Mouse (Mus musculus) small intestine, adult 2 months (tissue): ENCODE results near the gene Cep295nl. TPM values are rescaled to one million over a fixed set of nuclear protein-coding genes. Genes with fewer than 3 reads are reported as not detected.
A peak's percentile ranks its signal among the peaks of the same experiment; 100 is the strongest.
"Not testable (repeated sequence)": the region's sequence is repeated elsewhere in the genome, so short reads cannot be mapped to it uniquely, and the experiment has no call there.

ENCODE experiments used
- H3K27ac ChIP-seq: fragments of 200-500 bp; 2 replicates; pipeline ENCODE4 v1.5.1; 2012; ENCODE audit warnings: low read depth, low read length, control low read depth, inconsistent platforms; ENCODE audit not compliant: insufficient read depth
- H3K27me3 ChIP-seq: fragments of 200-500 bp; 2 replicates; pipeline ENCODE4 v1.6.1; 2012; ENCODE audit warnings: mild to moderate bottlenecking, moderate library complexity, low read length, inconsistent platforms; ENCODE audit not compliant: control insufficient read depth, insufficient read depth
- H3K36me3 ChIP-seq: fragments of 200-500 bp; 2 replicates; pipeline ENCODE4 v1.6.1; 2012; ENCODE audit warnings: mild to moderate bottlenecking, low read length, control low read depth, inconsistent platforms; ENCODE audit not compliant: control insufficient read depth, insufficient read depth
- H3K4me1 ChIP-seq: fragments of 200-500 bp; 2 replicates; pipeline ENCODE4 v1.6.1; 2012; ENCODE audit warnings: low read length, inconsistent platforms, mixed read lengths; ENCODE audit not compliant: control insufficient read depth, insufficient read depth, insufficient read length
- H3K4me3 ChIP-seq: fragments of 200-500 bp; 2 replicates; pipeline ENCODE4 v1.5.1; 2012; ENCODE audit warnings: low read depth, mild to moderate bottlenecking, control low read depth, inconsistent platforms, low read length, moderate library complexity
- CTCF ChIP-seq: fragments of 200-500 bp; IDR thresholded peaks from 2 replicates; pipeline ENCODE4 v1.5.1; 2012; ENCODE audit warnings: low read depth, mild to moderate bottlenecking, control low read depth, inconsistent platforms, low read length, moderate library complexity, mixed read lengths; ENCODE audit not compliant: insufficient replicate concordance, insufficient read length; ENCODE audit errors: extremely low read depth
- POLR2A ChIP-seq: fragments of 200-500 bp; IDR thresholded peaks from 2 replicates; pipeline ENCODE4 v1.6.1; 2012; ENCODE audit warnings: low read depth, mild to moderate bottlenecking, control low read depth, inconsistent platforms, low read length, moderate library complexity
- WGBS: fragments of 180-500 bp; shearing (Covaris S2); methylation state at CpG from one replicate; pipeline ENCODE4 v1.1.7; 2018; 5-methylcytosine and 5-hydroxymethylcytosine counted together
- polyA plus RNA-seq: library from polyadenylated mRNA; depleted of rRNA; stranded (reverse); fragments of >200 nt; gene quantifications from 2 replicates; pipeline ENCODE4 v1.2.3, GENCODE M21; 2012

Cep295nl gene
- polyA plus RNA-seq, 1 experiment: not detected

- H3K27me3 ChIP-seq: no peaks in the 10 kb centered on the region
- no peak overlapping the region for H3K27ac ChIP-seq
- no peak overlapping the region for H3K4me3 ChIP-seq
- H3K36me3 ChIP-seq: no peaks in the 10 kb centered on the region
- H3K4me1 ChIP-seq: peaks cover 3% of the 10 kb centered on the region; the same call in 1 of the 2 replicates
- no peak for TF ChIP-seq POLR2A
- no peak for TF ChIP-seq CTCF
- WGBS: 39% methylated on average over 3 of the region's 3 CpGs
These were observed 19.7 kb downstream of the Cep295nl start for GRCm38 (mm10) chr11:118322647-118323046.

GRCm38 (mm10) chr11:118321971-118322370 lies 20.3 kb downstream of the Cep295nl start:
- Histone ChIP-seq H3K27me3 (no peaks in the 10 kb centered on the region), H3K27ac (no peak overlapping the region), H3K4me3 (no peak overlapping the region), H3K36me3 (no peaks in the 10 kb centered on the region), H3K4me1 (no peaks in the 10 kb centered on the region)
- 50% methylated on average over 4 of the region's 4 CpGs for WGBS
- TF ChIP-seq POLR2A (no peak), CTCF (no peak)

DNA sequence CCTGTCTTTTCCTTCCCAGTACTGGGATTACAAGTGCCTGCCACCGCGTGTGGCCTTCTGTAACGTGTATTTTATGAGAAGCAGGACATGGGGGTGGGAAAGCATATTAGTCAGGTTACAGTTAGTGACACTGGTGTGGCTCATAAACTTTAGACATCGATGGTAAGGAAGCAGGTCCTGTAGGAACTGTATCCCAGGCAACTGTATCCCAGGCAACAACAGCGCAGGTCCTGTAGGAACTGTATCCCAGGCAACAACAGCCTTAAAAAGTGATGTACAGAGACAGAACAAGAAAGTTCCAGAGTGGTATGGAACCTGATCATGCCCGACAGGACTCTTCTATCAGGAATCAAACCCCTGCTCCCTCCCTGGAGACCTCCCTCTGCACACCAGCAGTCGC lies 20.8 kb downstream of the Cep295nl start:
- H3K27me3 ChIP-seq: no peaks in the 10 kb centered on the region
- no peaks in the 10 kb centered on the region for H3K36me3 ChIP-seq
- H3K4me1 ChIP-seq: no peaks in the 10 kb centered on the region
- H3K4me3 ChIP-seq: no peak overlapping the region
- no peak overlapping the region for H3K27ac ChIP-seq
- WGBS: 84% methylated on average over 7 of the region's 7 CpGs
- TF ChIP-seq POLR2A (no peak), CTCF (no peak)

- WGBS: 57% methylated on average over 5 of the region's 5 CpGs
- Histone ChIP-seq H3K4me3 (no peak overlapping the region), H3K4me1 (no peaks in the 10 kb centered on the region)
These were observed 23.6 kb downstream of the Cep295nl start for GRCm38 (mm10) chr11:118318678-118319077.

DNA sequence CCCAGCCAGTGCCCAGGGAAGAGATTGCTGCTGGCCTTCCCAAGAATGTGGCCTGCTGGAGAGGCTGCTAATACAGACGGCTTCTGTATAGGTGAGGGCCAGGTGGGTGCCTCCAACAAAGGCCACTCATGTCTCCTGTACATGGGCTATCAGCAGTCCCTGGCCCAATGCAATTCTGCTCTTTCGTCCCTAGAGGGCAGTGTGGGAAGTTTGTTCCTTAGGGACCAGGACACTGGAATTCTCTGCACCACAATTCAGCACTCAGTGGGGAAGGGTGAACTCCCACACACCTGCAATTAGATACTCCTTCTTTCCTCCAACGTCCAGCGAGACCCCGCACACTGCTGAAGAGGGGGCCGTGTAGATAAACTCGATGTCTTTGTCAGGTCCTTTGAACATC lies 25.2 kb downstream of the Cep295nl start:
- WGBS: 17% methylated on average over 7 of the region's 7 CpGs
- Histone ChIP-seq H3K27me3 (no peaks in the 10 kb centered on the region), H3K4me1 (no peaks in the 10 kb centered on the region), H3K27ac (no peak overlapping the region), H3K36me3 (no peaks in the 10 kb centered on the region), H3K4me3 (no peak overlapping the region)
- TF ChIP-seq CTCF (peak; percentile 78; the same call in 1 of the 2 replicates), POLR2A (no peak)

More at GRCm38 (mm10) chr11:118318678-118319077, 23.6 kb downstream of the Cep295nl start:
- Histone ChIP-seq H3K36me3 (no peaks in the 10 kb centered on the region), H3K27me3 (no peaks in the 10 kb centered on the region), H3K27ac (no peak overlapping the region)
- TF ChIP-seq POLR2A (no peak), CTCF (peak; percentile 60; the same call in 1 of the 2 replicates)

GRCm38 (mm10) chr11:118316231-118316806 lies 26.0 kb downstream of the Cep295nl start:
- Histone ChIP-seq H3K4me1 (no peaks in the 10 kb centered on the region), H3K36me3 (no peaks in the 10 kb centered on the region)

DNA sequence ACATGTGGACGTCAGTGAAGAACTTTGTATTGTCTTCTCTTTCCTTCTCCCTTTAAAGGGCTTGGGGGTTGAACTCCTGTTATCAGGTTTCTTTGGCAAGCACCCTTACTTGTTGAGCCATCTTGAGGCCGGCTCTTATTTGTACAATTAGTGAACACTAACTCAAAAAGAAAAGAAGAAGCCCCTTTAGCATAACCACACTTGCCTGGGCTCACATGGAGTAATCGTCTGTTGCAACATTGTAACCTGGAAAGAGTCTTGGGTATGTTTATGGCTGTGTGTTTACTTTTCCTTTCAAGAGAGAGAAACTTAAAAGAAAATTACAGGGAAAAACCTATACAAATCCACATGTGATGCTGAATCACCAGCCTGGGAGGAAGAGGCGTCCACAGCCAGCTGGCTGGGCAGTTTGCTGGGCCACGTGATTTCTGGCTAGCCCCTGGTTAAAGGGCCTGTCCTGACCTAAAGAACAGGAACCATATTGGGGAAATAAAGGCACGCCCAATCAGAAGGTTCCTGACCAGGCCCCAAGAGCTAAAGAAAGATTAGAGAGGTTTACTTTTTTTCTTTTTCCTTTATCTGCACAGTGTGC lies 30.1 kb downstream of the Cep295nl start:
- WGBS: 44% methylated on average over 6 of the region's 6 CpGs
- H3K4me1 ChIP-seq: no peaks in the 10 kb centered on the region

More at GRCm38 (mm10) chr11:118316231-118316806, 26.0 kb downstream of the Cep295nl start:
- WGBS: 80% methylated on average over 8 of the region's 8 CpGs
- Histone ChIP-seq H3K27ac (no peak overlapping the region), H3K27me3 (no peaks in the 10 kb centered on the region), H3K4me3 (no peak overlapping the region)
- no peak for TF ChIP-seq POLR2A
- TF ChIP-seq CTCF: no peak

GRCm38 (mm10) chr11:118307962-118308361 lies 34.3 kb downstream of the Cep295nl start:
- not testable (repeated sequence) for H3K4me1 ChIP-seq, H3K4me3 ChIP-seq, H3K27me3 ChIP-seq, H3K36me3 ChIP-seq, H3K27ac ChIP-seq
- 95% methylated on average over 2 of the region's 2 CpGs for WGBS

More for the DNA sequence above, 30.1 kb downstream of the Cep295nl start:
- no peak for TF ChIP-seq POLR2A
- TF ChIP-seq CTCF: no peak
- Histone ChIP-seq H3K27me3 (no peaks in the 10 kb centered on the region), H3K36me3 (no peaks in the 10 kb centered on the region), H3K4me3 (no peak overlapping the region), H3K27ac (no peak overlapping the region)

DNA sequence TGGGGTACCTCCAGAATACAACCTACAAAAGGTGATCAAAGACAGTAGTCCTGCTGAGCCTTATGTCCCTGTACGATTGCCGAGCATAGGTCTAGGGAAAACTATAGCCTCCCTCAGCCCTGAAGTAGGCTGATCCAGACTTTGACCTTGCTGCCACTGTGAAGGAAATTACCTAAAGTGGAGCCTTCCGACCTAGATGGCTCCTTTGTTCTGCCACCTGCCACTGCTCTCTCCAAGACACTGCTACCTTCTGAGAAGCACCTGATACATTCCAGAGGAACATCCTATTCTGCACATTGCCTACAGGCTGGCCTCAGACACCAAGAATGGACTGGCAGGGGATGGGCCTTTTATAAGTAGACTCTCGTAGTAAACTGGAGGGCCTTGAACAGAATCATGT lies 38.3 kb downstream of the Cep295nl start:
- 45% methylated on average over 4 of the region's 4 CpGs for WGBS
- not testable (repeated sequence) for H3K27ac ChIP-seq, H3K4me3 ChIP-seq

More for the DNA sequence above, 38.3 kb downstream of the Cep295nl start:
- H3K36me3 ChIP-seq, H3K27me3 ChIP-seq, H3K4me1 ChIP-seq: not testable (repeated sequence)
